Mouse (Mus musculus) neural tube, embryonic 11.5 days (tissue): ENCODE results near the gene Actrt2. TPM values are rescaled to one million over a fixed set of nuclear protein-coding genes. Genes with fewer than 3 reads are reported as not detected.

Experiments
- polyA plus RNA-seq: library from polyadenylated mRNA; unstranded; fragments of >200 nt; fragmentation: Nextera tagmentation; extraction: Ambion mirVana; gene quantifications from 2 replicates; pipeline ENCODE4 v1.2.1, GENCODE M21; 2014

Actrt2 gene
- polyA plus RNA-seq, 1 experiment from 2014 or later, result not detected

Other genes starting within 250 kb of the Actrt2 start
- 10.9 and 12.5 TPM in 2 replicates for gene Prdm16, start 31.0 kb downstream of the Actrt2 start, polyA plus RNA-seq
- 0.38 and 0.39 TPM in 2 replicates for gene Ttc34, start 169.6 kb upstream of the Actrt2 start, polyA plus RNA-seq
- gene Mmel1, start 201.7 kb upstream of the Actrt2 start, polyA plus RNA-seq, result 0.50 and 0.72 TPM in 2 replicates
- 40.2 and 42.1 TPM in 2 replicates for gene Fam213b, start 231.3 kb upstream of the Actrt2 start, polyA plus RNA-seq